Mouse (Mus musculus): ENCODE results near the gene Vcl.

Gene Vcl

DNA sequence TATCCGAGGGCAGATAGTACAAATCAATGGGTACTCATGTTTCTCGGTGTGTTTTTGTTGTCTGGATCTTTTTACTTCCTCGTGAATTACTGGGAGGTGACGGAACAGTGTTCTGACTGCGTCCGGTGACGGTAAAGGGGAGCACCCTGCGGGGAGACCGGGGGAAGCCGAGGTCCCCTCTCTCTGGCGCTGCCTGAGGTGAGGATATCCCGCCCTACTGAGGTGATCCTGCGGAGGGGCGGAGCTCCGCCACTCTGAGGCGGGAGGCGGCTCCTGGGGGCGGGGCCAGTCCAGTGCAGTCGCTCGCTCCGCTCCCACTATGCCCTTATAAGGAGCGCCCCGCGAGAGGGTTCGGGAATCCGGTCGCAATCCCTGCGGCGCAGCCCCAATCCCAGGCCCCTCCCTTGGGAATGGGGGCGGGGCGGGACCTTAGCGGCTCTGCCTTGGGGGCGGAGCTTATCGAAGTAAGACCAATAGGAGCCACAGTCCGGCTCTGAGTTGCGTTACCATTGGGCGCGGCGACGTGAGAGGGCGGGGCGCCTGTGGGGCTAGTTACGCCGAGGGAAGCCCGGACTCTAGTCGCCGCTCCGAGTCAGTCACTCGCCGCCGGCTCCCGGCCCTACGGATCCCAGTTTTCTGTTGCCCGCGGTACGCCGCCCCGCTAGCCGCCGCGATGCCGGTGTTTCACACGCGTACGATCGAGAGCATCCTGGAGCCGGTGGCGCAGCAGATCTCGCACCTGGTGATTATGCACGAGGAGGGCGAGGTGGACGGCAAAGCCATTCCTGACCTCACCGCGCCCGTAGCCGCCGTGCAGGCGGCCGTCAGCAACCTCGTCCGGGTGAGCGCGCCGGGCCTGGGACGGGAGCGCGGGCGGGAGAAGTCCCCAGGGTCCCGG, at the start of gene Vcl:
Gene Vcl (plus strand): TSS at position 551 of the 898 bp plus-strand sequence.
- in situ Hi-C loops (cut with MboI, MseI): loop anchor here (5.0 to 10.0 kb wide), 2 partner anchors 43 to 186 kb away; no protein-coding TSS in a partner anchor

DNA sequence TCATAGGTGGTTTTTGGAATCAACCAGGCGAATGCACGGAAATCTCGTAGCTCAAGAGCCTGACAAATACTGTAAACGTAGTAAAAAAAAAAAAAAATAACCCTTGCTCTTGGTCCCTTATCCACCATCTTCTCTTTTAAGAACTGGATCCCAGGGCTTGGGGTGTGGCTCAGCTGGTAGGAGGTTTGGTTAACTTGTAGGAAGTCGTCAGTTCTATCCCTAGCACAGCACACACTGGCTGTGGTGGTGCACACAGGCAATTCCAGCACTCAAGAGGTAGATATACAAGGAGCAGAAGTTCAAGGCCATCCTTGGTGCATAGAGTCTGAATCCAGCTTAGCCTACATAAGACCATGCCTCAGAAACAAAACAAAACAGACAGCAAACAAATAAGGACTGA, 44.5 kb upstream of the Vcl start:
- in situ Hi-C loops (cut with MboI, MseI): no loop called here

- in situ Hi-C loops (cut with MboI, MseI): no loop called here
Observed at GRCm38 (mm10) chr14:20885091-20885888, 43.9 kb upstream of the Vcl start.

GRCm38 (mm10) chr14:20886266-20886665, 42.9 kb upstream of the Vcl start:
- in situ Hi-C loops (cut with MboI, MseI): no loop called here

DNA sequence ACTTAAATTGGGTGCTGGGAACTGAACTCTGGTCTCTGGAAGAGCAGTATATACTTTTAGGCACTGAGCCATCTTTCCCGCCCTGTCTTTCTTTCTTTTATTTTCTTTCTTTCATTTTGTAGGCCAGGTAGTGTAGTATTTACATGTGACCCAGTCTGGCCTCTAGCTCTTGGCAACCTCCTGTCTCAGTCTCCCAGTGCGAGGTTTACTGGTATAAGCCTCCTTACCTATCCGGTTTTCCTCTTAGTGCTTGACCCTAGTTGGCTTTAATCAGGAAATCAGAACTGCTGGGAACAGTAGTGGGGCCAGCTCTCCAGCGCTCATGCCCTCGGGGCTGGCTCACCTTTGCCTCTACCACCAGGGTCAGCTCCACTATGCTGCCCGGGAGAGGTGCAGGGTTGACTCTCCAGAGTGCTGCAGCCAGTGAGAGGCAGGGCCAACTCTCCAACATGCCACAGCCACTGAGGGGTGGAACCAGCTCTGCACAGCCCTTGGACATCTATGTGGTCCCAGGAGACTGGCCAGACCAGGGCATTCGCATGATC, 41.6 kb upstream of the Vcl start:
- in situ Hi-C loops (cut with MboI, MseI): no loop called here

DNA sequence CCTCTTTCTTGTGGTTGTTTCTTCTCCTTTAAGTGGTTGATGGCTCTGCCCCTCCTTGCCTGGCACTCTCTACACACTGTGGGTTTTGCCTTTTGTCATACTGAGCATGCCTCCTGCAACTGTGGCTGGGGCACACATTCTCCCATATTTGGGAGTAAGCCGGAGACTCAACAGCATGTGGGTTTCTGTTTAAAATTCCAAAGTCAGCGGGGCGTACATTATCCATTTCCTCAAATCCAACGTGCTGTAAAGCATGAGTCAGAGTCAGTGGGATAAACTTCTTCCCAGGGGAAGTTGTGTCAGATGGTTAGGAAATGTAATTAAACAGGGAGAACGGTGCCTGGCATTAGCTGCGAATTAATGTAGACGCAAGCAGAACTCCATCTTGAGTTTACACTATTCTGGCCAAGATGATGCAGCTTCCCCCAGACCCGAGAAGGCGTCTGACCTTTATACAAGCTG, 37.2 kb upstream of the Vcl start:
- in situ Hi-C loops (cut with MboI, MseI): no loop called here

DNA sequence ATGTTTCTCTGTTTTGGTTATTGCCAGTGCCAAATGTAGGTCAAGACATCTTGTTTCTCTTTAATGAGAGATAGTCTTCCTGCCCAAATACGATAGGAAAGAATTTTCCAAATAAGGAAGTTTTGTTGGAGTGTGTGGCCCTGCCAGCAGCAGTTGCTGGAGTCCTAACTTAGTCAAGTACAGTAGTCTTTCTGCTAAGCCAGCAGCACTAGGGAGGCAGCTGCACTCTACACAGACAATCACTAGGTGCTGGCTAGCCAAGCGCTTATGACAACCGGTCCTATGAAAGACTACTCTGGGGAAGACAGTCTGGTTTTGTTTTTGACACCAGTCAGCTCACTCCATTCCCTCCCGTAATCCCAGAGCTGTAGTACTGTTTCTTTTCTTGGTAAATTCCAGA, 35.4 kb upstream of the Vcl start:
- in situ Hi-C loops (cut with MboI, MseI): no loop called here

DNA sequence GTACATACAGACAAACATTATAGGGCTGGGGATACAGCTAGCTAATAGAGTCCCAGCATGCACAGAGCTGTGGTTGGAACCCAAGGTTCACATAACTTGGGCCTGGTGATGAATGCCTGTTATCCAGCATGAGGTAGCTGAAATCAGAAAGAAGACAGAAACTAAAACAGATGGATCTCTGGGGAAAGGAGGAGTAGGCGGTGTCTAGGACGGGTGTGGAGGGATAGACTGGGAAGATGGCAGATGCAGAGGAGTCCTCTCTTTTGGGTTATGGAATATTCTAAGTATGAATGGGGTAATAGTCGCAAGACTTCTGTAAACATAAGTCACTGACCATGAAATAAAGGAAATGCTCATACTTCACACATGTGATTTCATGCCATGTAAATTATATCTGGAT, 27.9 kb upstream of the Vcl start:
- in situ Hi-C loops (cut with MboI, MseI): no loop called here

DNA sequence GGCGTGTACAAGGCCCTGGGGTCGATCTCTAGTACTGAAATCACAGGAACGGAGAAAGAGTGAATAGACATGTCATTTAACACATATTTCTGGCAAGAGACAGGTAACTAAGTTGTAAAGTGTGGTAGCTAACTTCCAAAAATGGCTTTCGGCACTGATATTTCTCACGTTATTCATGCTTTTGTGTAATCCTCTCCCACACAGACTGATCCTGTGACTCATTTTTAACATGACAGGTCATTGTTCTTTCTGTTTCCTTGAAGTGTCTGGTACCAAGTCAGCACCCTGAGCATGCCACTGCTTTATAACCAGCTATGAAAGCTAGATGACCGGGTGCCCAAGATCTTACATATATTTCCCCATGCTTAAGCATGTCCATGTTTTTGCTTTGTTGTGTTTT, 26.1 kb upstream of the Vcl start:
- in situ Hi-C loops (cut with MboI, MseI): no loop called here

- in situ Hi-C loops (cut with MboI, MseI): no loop called here
Observed at GRCm38 (mm10) chr14:20911811-20912210, 17.4 kb upstream of the Vcl start.

GRCm38 (mm10) chr14:20914415-20914814, 14.8 kb upstream of the Vcl start:
- in situ Hi-C loops (cut with MboI, MseI): no loop called here

GRCm38 (mm10) chr14:20916625-20917612, 12.3 kb upstream of the Vcl start:
- in situ Hi-C loops (cut with MboI, MseI): no loop called here

DNA sequence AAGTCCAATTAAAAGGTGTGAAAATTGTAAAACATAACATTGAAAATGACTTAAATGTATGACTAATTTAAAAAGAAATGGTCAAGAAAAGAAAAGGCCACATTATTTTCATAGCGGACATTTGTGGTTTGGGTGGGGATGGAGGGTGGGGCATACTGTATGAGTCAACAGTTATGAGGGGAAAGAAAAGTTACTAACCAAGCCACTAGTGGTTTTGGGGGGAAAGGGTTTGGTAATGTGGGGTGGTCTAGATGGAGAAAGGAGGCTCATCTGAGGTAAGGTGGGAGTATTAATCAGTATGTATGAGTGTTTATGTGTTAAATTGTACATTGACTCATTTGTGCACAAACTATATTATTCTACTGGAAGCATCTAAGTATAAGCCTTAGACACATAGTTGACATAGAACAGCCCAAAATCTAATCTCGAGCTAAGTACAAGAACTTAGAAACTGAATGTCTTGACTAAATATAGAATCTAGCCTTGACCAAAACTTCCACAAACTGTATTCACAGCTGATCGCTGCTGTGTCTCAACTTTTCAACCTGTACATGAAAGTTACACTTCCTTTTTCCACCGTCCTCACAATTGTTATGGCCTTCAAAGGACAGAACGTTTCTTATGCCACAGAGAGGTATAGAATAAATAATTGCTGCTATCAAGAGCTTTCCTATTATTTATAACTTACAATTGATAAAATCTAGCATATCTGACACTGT, 5.0 kb upstream of the Vcl start:
- in situ Hi-C loops (cut with MboI, MseI): loop anchor here (10.0 kb wide), 1 partner anchor 191 kb away; no protein-coding TSS in a partner anchor

GRCm38 (mm10) chr14:20927470-20928307, 1.5 kb upstream of the Vcl start:
- in situ Hi-C loops (cut with MboI, MseI): loop anchor here (5.0 to 10.0 kb wide), 2 partner anchors 45 to 187 kb away; no protein-coding TSS in a partner anchor

DNA sequence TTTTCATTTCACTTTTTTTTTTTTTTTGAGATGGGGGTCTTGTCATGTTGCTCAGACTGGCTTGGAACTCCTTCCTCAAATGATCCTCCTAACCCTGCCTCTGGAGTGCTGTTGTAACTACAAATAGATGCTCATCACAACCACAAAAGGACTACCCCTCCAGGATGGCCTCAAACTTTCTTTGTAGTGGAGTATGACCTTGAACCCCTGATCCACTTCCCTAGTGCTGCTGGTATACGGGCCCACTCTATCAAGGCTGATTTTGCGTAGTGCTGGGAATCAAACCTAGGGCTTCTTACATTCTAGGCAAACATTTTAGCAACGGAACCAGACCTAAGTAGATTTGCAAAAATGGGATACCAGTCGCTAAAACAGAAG, 901 bp upstream of the Vcl start:
- in situ Hi-C loops (cut with MboI, MseI): loop anchor here (5.0 to 10.0 kb wide), 2 partner anchors 44 to 187 kb away; no protein-coding TSS in a partner anchor

DNA sequence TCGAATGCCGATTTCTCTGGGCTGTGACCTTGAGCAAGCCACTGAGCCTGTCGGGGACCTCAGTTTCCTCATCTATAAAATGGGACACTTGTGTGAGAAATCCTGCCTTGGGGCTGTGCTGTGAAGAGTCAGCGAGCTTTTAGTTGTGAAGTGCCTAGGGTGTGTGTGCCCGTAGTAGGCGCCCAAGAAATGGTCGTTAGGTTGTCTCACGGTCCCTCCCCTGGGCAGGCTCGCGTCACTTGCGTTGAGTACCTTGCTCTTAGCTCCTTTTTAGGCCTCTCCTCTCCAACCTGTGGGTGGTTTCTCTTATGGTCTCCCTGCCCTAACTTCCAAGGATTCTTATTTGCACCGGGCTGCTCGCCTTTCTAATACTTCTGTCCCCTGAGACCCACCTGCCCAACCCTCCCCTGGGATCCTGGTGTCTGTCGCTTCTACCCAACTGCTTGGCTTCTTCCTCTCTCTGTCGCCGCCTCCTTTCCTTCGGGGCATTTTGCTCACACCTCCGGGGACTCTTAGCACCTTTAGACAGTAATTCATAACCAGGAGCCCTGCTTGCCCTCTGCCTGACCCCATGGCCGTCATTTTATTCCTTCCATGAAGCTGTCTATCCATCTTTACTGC, 726 bp downstream of the Vcl start:
- in situ Hi-C loops (cut with MboI, MseI): loop anchor here (5.0 to 10.0 kb wide), 2 partner anchors 42 to 185 kb away; no protein-coding TSS in a partner anchor

- in situ Hi-C loops (cut with MboI, MseI): no loop called here
Observed at GRCm38 (mm10) chr14:20930481-20931391, 1.5 kb downstream of the Vcl start.

- in situ Hi-C loops (cut with MboI, MseI): no loop called here
Observed at GRCm38 (mm10) chr14:20938424-20938823, 9.2 kb downstream of the Vcl start.
